Mouse (Mus musculus) adrenal gland, postnatal 14 days (tissue): Measurements from ENCODE around the gene Ky. TPM values are rescaled to one million over a fixed set of nuclear protein-coding genes. Genes with fewer than 3 reads are reported as not detected.

Experiments
- DNase-seq: peaks from one replicate; pipeline ENCODE4 v3.0.0; 2021; ENCODE audit warnings: mixed read lengths
- total RNA-seq: library from RNA; stranded (reverse); gene quantifications from 2 replicates; pipeline ENCODE4 v1.2.3, GENCODE M21; 2021

Ky gene
- total RNA-seq, 1 experiment from 2014 or later, result 0.44 TPM

- DNase-seq, result no peak
Observed at GRCm38 (mm10) chr9:102502015-102502633, 3.4 kb upstream of the Ky start.

GRCm38 (mm10) chr9:102504716-102505378 lies 703 bp upstream of the Ky start:
- DNase-seq, result no peak

- no peak for DNase-seq
Observed at GRCm38 (mm10) chr9:102508315-102508714, 2.8 kb downstream of the Ky start.

- DNase-seq, result peak; percentile 52
Observed at GRCm38 (mm10) chr9:102511423-102511822, 5.9 kb downstream of the Ky start.

GRCm38 (mm10) chr9:102513578-102513977 lies 8.0 kb downstream of the Ky start:
- no peak for DNase-seq

- no peak for DNase-seq
Observed at GRCm38 (mm10) chr9:102518443-102518842, 12.9 kb downstream of the Ky start.

- DNase-seq, result no peak
Observed at GRCm38 (mm10) chr9:102521396-102521795, 15.8 kb downstream of the Ky start.

- DNase-seq, result no peak
Observed at GRCm38 (mm10) chr9:102528106-102528505, 22.6 kb downstream of the Ky start.

- no peak for DNase-seq
Observed at GRCm38 (mm10) chr9:102528561-102528960, 23.0 kb downstream of the Ky start.

GRCm38 (mm10) chr9:102529008-102529407 lies 23.5 kb downstream of the Ky start:
- DNase-seq, result no peak

- DNase-seq, result no peak
Observed at GRCm38 (mm10) chr9:102531051-102531892, 25.7 kb downstream of the Ky start.

GRCm38 (mm10) chr9:102536968-102537367 lies 31.4 kb downstream of the Ky start:
- no peak for DNase-seq

GRCm38 (mm10) chr9:102539699-102540098 lies 34.1 kb downstream of the Ky start:
- DNase-seq, result no peak

- DNase-seq, result no peak
Observed at GRCm38 (mm10) chr9:102541666-102542065, 36.1 kb downstream of the Ky start.

GRCm38 (mm10) chr9:102542540-102542939 lies 37.0 kb downstream of the Ky start:
- DNase-seq, result no peak

GRCm38 (mm10) chr9:102543761-102544115 lies 38.2 kb downstream of the Ky start:
- DNase-seq, result no peak

- no peak for DNase-seq
Observed at GRCm38 (mm10) chr9:102544116-102544772, 38.7 kb downstream of the Ky start.

- DNase-seq, result peak; percentile 89
Observed at GRCm38 (mm10) chr9:102544773-102545366, 39.3 kb downstream of the Ky start.

- no peak for DNase-seq
Observed at GRCm38 (mm10) chr9:102545406-102546255, 40.1 kb downstream of the Ky start.

- DNase-seq, result no peak
Observed at GRCm38 (mm10) chr9:102546256-102547027, 40.9 kb downstream of the Ky start.

- no peak for DNase-seq
Observed at GRCm38 (mm10) chr9:102547028-102547354, 41.4 kb downstream of the Ky start.
